Mouse (Mus musculus) limb, embryonic 10.5 days (tissue): Measurements from ENCODE around the gene Mageb18. TPM values are rescaled to one million over a fixed set of nuclear protein-coding genes. Genes with fewer than 3 reads are reported as not detected.

Experiments used
- DNase-seq: peaks from one replicate; pipeline ENCODE4 v3.0.0-alpha.2; 2017; ENCODE audit warnings: low spot score
- H3K27ac ChIP-seq: fragments of 300-500 bp; sonication (generic); 2 replicates; pipeline ENCODE4 v1.5.1; 2016; ENCODE audit warnings: mild to moderate bottlenecking
- H3K27me3 ChIP-seq: fragments of 300-500 bp; sonication (generic); 2 replicates; pipeline ENCODE4 v1.6.1; 2016; ENCODE audit warnings: low read depth, mild to moderate bottlenecking; ENCODE audit not compliant: poor library complexity, severe bottlenecking
- H3K36me3 ChIP-seq: fragments of 300-500 bp; sonication (generic); 2 replicates; pipeline ENCODE4 v1.6.1; 2016; ENCODE audit warnings: mild to moderate bottlenecking, moderate library complexity
- H3K4me1 ChIP-seq: fragments of 300-500 bp; sonication (generic); 2 replicates; pipeline ENCODE4 v1.6.1; 2016
- H3K4me3 ChIP-seq: fragments of 300-500 bp; sonication (generic); 2 replicates; pipeline ENCODE4 v1.5.1; 2016; ENCODE audit warnings: mild to moderate bottlenecking, moderate library complexity
- H3K9me3 ChIP-seq: fragments of 300-500 bp; sonication (generic); replicated peaks from 2 replicates; pipeline ENCODE4 v1.6.1; 2016; ENCODE audit warnings: mild to moderate bottlenecking
- WGBS: fragments of 180-500 bp; shearing (Covaris S2); methylation state at CpG from one replicate; pipeline ENCODE4 v1.1.7; 2016; 5-methylcytosine and 5-hydroxymethylcytosine counted together
- polyA plus RNA-seq: library from polyadenylated mRNA; unstranded; fragments of >200 nt; fragmentation: Nextera tagmentation; extraction: Ambion mirVana; gene quantifications from 2 replicates; pipeline ENCODE4 v1.2.1, GENCODE M21; 2016

Gene Mageb18
- polyA plus RNA-seq, 1 experiment from 2014 or later, result not detected

DNA sequence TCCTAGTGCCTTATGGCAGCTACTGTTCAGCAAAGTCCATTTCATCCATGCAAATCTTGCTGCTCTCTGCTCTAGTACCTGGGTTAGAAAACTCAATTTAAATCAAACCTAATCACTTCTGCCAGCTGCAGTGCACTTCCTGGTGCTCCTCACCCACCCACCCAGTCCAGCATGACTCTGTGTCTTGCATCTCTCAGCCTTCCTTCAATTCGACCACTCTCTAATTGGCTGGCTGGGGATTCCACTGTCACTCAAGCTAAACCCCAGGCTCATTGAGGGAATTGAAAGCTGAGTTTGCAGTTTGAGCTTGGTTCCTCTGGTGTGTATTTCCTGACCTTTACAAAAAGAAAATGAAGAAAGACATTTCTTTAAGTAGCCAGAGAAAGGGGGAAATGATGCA, 275.8 kb downstream of the Mageb18 start:
- H3K27ac ChIP-seq, result no peak overlapping the region
- no peak for DNase-seq
- no peaks in the 10 kb centered on the region for H3K36me3 ChIP-seq
- H3K4me1 ChIP-seq, result no peaks in the 10 kb centered on the region
- no peaks in the 10 kb centered on the region for H3K9me3 ChIP-seq
- no peak overlapping the region for H3K4me3 ChIP-seq
- WGBS, result 38% methylated on average over 1 of the region's 1 CpGs
- no peaks in the 10 kb centered on the region for H3K27me3 ChIP-seq

DNA sequence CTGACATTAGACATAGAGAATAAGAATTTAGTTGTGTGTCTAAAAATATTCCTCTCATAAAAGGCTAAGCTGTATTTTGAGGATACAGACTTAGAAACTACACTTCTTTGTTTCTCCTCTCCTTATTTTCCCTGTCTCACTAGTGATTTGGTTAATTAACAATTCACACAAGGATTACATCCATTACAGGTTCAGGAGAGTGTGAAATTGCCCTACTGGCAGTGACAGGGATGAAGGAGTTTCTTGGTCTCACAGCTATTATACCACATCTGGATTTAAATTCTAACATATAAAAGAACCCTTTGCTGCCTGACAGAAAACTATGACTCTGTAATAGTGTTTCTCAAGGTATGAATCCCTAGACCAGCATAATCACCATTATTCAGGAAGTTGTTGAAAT, 318.8 kb downstream of the Mageb18 start:
- Histone ChIP-seq H3K4me1 (no peaks in the 10 kb centered on the region), H3K4me3 (no peak overlapping the region), H3K9me3 (no peaks in the 10 kb centered on the region), H3K36me3 (no peaks in the 10 kb centered on the region), H3K27me3 (no peaks in the 10 kb centered on the region), H3K27ac (no peak overlapping the region)
- DNase-seq, result no peak

Other genes with a start within 250 kb of the Mageb18 start
- not detected in 2 replicates for gene Gm5941, start 109.6 kb downstream of the Mageb18 start, polyA plus RNA-seq